Mouse (Mus musculus) E14TG2a.4 (cell line): ENCODE data around the gene Sp110.
"Not testable (repeated sequence)": the region's sequence is repeated elsewhere in the genome, so short reads cannot be mapped to it uniquely, and the experiment has no call there.

Experiments used
- CTCF ChIP-seq: conservative IDR thresholded peaks from 2 replicates; pipeline ENCODE4 v1.5.1; 2014; ENCODE audit warnings: low read length
- NANOG ChIP-seq: IDR thresholded peaks from 2 replicates; pipeline ENCODE4 v1.6.1; 2014; ENCODE audit warnings: borderline replicate concordance, low read length, mixed read lengths
- POU5F1 ChIP-seq: IDR thresholded peaks from 2 replicates; pipeline ENCODE4 v1.6.1; 2014; ENCODE audit warnings: low read length, borderline replicate concordance

DNA sequence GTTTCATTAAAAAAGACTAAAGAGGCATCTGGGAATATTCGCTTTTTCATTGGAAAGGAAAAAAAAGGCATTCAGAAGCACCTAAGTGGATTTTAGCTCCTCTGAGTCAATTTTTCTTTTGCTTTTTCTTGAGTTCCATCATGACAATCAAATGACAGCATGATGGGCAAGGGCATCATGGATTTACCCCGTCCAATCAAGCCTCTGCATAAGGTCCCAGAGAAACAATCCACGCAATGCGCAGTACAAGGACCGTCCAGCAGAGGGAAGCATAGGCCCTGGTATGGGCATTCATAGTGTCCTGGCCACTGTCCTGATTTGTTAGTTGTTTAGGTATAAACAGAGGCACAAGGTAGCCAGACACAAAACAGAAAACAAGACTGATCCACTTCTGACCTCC is 17.1 kb downstream of the Sp110 start:
- TF ChIP-seq CTCF, result 0 out of 2 replicates have a peak, but pooled peaks have one; percentile 15
- not testable (repeated sequence) for TF ChIP-seq NANOG, POU5F1
